Mouse (Mus musculus) cerebellum, adult 11-12 months (tissue): ENCODE results near the gene Ube2h.
"Not testable (repeated sequence)": the region's sequence is repeated elsewhere in the genome, so short reads cannot be mapped to it uniquely, and the experiment has no call there.

Source experiments
- DNase-seq: peaks from one replicate; pipeline ENCODE4 v3.0.0; 2022

Ube2h gene

GRCm38 (mm10) chr6:30304399-30304917 lies at the start of gene Ube2h:
TSS of gene Ube2h (minus strand) at chr6:30304539.
- DNase-seq = peak; percentile 99

GRCm38 (mm10) chr6:30353661-30354060 lies 49.3 kb upstream of the Ube2h start:
- DNase-seq = no peak

- no peak for DNase-seq
Measured at GRCm38 (mm10) chr6:30352762-30353161, 48.4 kb upstream of the Ube2h start.

GRCm38 (mm10) chr6:30351290-30351689 lies 47.0 kb upstream of the Ube2h start:
- no peak for DNase-seq

GRCm38 (mm10) chr6:30347288-30347801 lies 43.0 kb upstream of the Ube2h start:
- DNase-seq = no peak

- no peak for DNase-seq
Measured at GRCm38 (mm10) chr6:30346737-30347136, 42.4 kb upstream of the Ube2h start.

- no peak for DNase-seq
Measured at GRCm38 (mm10) chr6:30344032-30344431, 39.7 kb upstream of the Ube2h start.

- no peak for DNase-seq
Measured at GRCm38 (mm10) chr6:30340231-30340873, 36.0 kb upstream of the Ube2h start.

GRCm38 (mm10) chr6:30336912-30337311 lies 32.6 kb upstream of the Ube2h start:
- DNase-seq = no peak

GRCm38 (mm10) chr6:30332262-30332661 lies 27.9 kb upstream of the Ube2h start:
- no peak for DNase-seq

GRCm38 (mm10) chr6:30330706-30331105 lies 26.4 kb upstream of the Ube2h start:
- no peak for DNase-seq

- DNase-seq = no peak
Measured at GRCm38 (mm10) chr6:30325932-30326501, 21.7 kb upstream of the Ube2h start.

- DNase-seq = no peak
Measured at GRCm38 (mm10) chr6:30321002-30321401, 16.7 kb upstream of the Ube2h start.

- DNase-seq = no peak
Measured at GRCm38 (mm10) chr6:30319216-30319615, 14.9 kb upstream of the Ube2h start.

- DNase-seq = no peak
Measured at GRCm38 (mm10) chr6:30312006-30312405, 7.7 kb upstream of the Ube2h start.

- no peak for DNase-seq
Measured at GRCm38 (mm10) chr6:30308751-30309150, 4.4 kb upstream of the Ube2h start.

- no peak for DNase-seq
Measured at GRCm38 (mm10) chr6:30307691-30308090, 3.4 kb upstream of the Ube2h start.

GRCm38 (mm10) chr6:30303771-30304398 lies 454 bp downstream of the Ube2h start:
- not testable (repeated sequence) for DNase-seq

- DNase-seq = peak; percentile 45
Measured at GRCm38 (mm10) chr6:30302781-30303631, 1.3 kb downstream of the Ube2h start.

- DNase-seq = no peak
Measured at GRCm38 (mm10) chr6:30302156-30302555, 2.2 kb downstream of the Ube2h start.

- DNase-seq = no peak
Measured at GRCm38 (mm10) chr6:30300901-30301300, 3.4 kb downstream of the Ube2h start.

GRCm38 (mm10) chr6:30300372-30300771 lies 4.0 kb downstream of the Ube2h start:
- DNase-seq = peak; percentile 81

- DNase-seq = no peak
Measured at GRCm38 (mm10) chr6:30299683-30300082, 4.7 kb downstream of the Ube2h start.
